Mouse (Mus musculus): ENCODE results near the gene Map6. TPM values are rescaled to one million over a fixed set of nuclear protein-coding genes. Genes with fewer than 3 reads are reported as not detected.

The Map6 gene
- polyA plus RNA-seq (2015; fragmentation: Nextera tagmentation; extraction: Ambion mirVana), result 6.1 and 6.8 TPM in 2 replicates

GRCm38 (mm10) chr7:99267251-99267896, at the start of gene Map6:
TSS of gene Map6 (plus strand) at chr7:99267447.
- Histone ChIP-seq H3K9me3 (no peaks in the 10 kb centered on the region), H3K27ac (no peak within 1 kb of the TSS), H3K4me2 (replicated peaks) (peak within 1 kb of the TSS; percentile 95), H3K27me3 (replicated peaks) (peaks cover 53% of the 10 kb centered on the region), H3K9ac (peak within 1 kb of the TSS; percentile 39), H3K4me3 (replicated peaks) (peak within 1 kb of the TSS; percentile 49), H3K4me1 (replicated peaks) (peaks cover 22% of the 10 kb centered on the region), H3K36me3 (no peaks in the 10 kb centered on the region)
- ATAC-seq, result peak; percentile 35
- 2% methylated on average over 34 of the region's 34 CpGs for WGBS

- Histone ChIP-seq H3K27me3 (replicated peaks) (no peaks in the 10 kb centered on the region), H3K9me3 (no peaks in the 10 kb centered on the region), H3K4me2 (replicated peaks) (no peak overlapping the region), H3K27ac (peak overlapping the region; percentile 65; the same call in 1 of the 2 replicates), H3K36me3 (no peaks in the 10 kb centered on the region), H3K4me1 (replicated peaks) (peaks cover 11% of the 10 kb centered on the region; the same call in 1 of the 2 replicates), H3K9ac (no peak overlapping the region), H3K4me3 (replicated peaks) (no peak overlapping the region)
- WGBS, result 63% methylated on average over 7 of the region's 7 CpGs
- peak; percentile 24 for ATAC-seq
These were observed 43.0 kb upstream of the Map6 start for GRCm38 (mm10) chr7:99224225-99224624.

- H3K4me1 ChIP-seq (replicated peaks), result peaks cover 13% of the 10 kb centered on the region; the same call in 1 of the 2 replicates
- H3K36me3 ChIP-seq, result no peaks in the 10 kb centered on the region
- H3K4me2 ChIP-seq (replicated peaks), result 0 out of 2 replicates have a peak overlapping the region, but pooled peaks have one; percentile 4
- WGBS, result 29% methylated on average over 1 of the region's 1 CpGs
- no peaks in the 10 kb centered on the region for H3K9me3 ChIP-seq
- H3K4me3 ChIP-seq (replicated peaks), result no peak overlapping the region
- no peak overlapping the region for H3K9ac ChIP-seq
- H3K27me3 ChIP-seq (replicated peaks), result no peaks in the 10 kb centered on the region
- H3K27ac ChIP-seq, result peak overlapping the region; percentile 65
- ATAC-seq, result peak; percentile 90
These were observed 42.5 kb upstream of the Map6 start for GRCm38 (mm10) chr7:99224648-99225190.

GRCm38 (mm10) chr7:99225421-99225820, 41.8 kb upstream of the Map6 start:
- Histone ChIP-seq H3K27me3 (replicated peaks) (no peaks in the 10 kb centered on the region), H3K9me3 (no peaks in the 10 kb centered on the region), H3K36me3 (no peaks in the 10 kb centered on the region), H3K27ac (0 out of 2 replicates have a peak overlapping the region, but pooled peaks have one; percentile 65), H3K9ac (no peak overlapping the region), H3K4me3 (replicated peaks) (no peak overlapping the region), H3K4me2 (replicated peaks) (no peak overlapping the region), H3K4me1 (replicated peaks) (peaks cover 16% of the 10 kb centered on the region; the same call in 1 of the 2 replicates)
- WGBS, result 63% methylated on average over 6 of the region's 6 CpGs
- ATAC-seq, result no peak

- H3K36me3 ChIP-seq, result no peaks in the 10 kb centered on the region
- H3K9ac ChIP-seq, result no peak overlapping the region
- H3K27ac ChIP-seq, result no peak overlapping the region
- peaks cover 16% of the 10 kb centered on the region; the same call in 1 of the 2 replicates for H3K4me1 ChIP-seq (replicated peaks)
- no peak overlapping the region for H3K4me2 ChIP-seq (replicated peaks)
- H3K4me3 ChIP-seq (replicated peaks), result no peak overlapping the region
- H3K9me3 ChIP-seq, result no peaks in the 10 kb centered on the region
- no peaks in the 10 kb centered on the region for H3K27me3 ChIP-seq (replicated peaks)
- ATAC-seq, result no peak
- 70% methylated on average over 10 of the region's 10 CpGs for WGBS
These were observed 40.6 kb upstream of the Map6 start for GRCm38 (mm10) chr7:99226662-99227061.

GRCm38 (mm10) chr7:99227267-99227666, 40.0 kb upstream of the Map6 start:
- no peak for ATAC-seq
- no peaks in the 10 kb centered on the region for H3K9me3 ChIP-seq
- H3K27ac ChIP-seq, result no peak overlapping the region
- H3K27me3 ChIP-seq (replicated peaks), result no peaks in the 10 kb centered on the region
- H3K4me2 ChIP-seq (replicated peaks), result no peak overlapping the region
- 95% methylated on average over 4 of the region's 4 CpGs for WGBS
- H3K4me1 ChIP-seq (replicated peaks), result peaks cover 16% of the 10 kb centered on the region; the same call in 1 of the 2 replicates
- H3K36me3 ChIP-seq, result no peaks in the 10 kb centered on the region
- H3K9ac ChIP-seq, result no peak overlapping the region
- H3K4me3 ChIP-seq (replicated peaks), result no peak overlapping the region

GRCm38 (mm10) chr7:99228825-99229224, 38.4 kb upstream of the Map6 start:
- no peaks in the 10 kb centered on the region for H3K9me3 ChIP-seq
- WGBS, result 76% methylated on average over 8 of the region's 8 CpGs
- ATAC-seq, result no peak

GRCm38 (mm10) chr7:99229411-99229810, 37.8 kb upstream of the Map6 start:
- H3K36me3 ChIP-seq, result no peaks in the 10 kb centered on the region
- H3K4me2 ChIP-seq (replicated peaks), result no peak overlapping the region
- H3K9ac ChIP-seq, result no peak overlapping the region
- WGBS, result 12% methylated on average over 2 of the region's 2 CpGs
- no peak for ATAC-seq
- peak overlapping the region; percentile 71; the same call in 1 of the 2 replicates for H3K27ac ChIP-seq
- H3K4me1 ChIP-seq (replicated peaks), result peaks cover 16% of the 10 kb centered on the region; the same call in 1 of the 2 replicates
- H3K27me3 ChIP-seq (replicated peaks), result no peaks in the 10 kb centered on the region
- no peaks in the 10 kb centered on the region for H3K9me3 ChIP-seq
- no peak overlapping the region for H3K4me3 ChIP-seq (replicated peaks)

More at GRCm38 (mm10) chr7:99228825-99229224, 38.4 kb upstream of the Map6 start:
- Histone ChIP-seq H3K36me3 (no peaks in the 10 kb centered on the region), H3K4me1 (replicated peaks) (peaks cover 16% of the 10 kb centered on the region; the same call in 1 of the 2 replicates), H3K27me3 (replicated peaks) (no peaks in the 10 kb centered on the region), H3K27ac (no peak overlapping the region), H3K4me2 (replicated peaks) (no peak overlapping the region), H3K4me3 (replicated peaks) (no peak overlapping the region), H3K9ac (no peak overlapping the region)

GRCm38 (mm10) chr7:99230061-99230747, 37.0 kb upstream of the Map6 start:
- peak; percentile 81 for ATAC-seq
- Histone ChIP-seq H3K9ac (no peak overlapping the region), H3K4me3 (replicated peaks) (no peak overlapping the region), H3K4me2 (replicated peaks) (no peak overlapping the region), H3K27me3 (replicated peaks) (no peaks in the 10 kb centered on the region), H3K36me3 (no peaks in the 10 kb centered on the region), H3K4me1 (replicated peaks) (peaks cover 12% of the 10 kb centered on the region; the same call in 1 of the 2 replicates), H3K9me3 (no peaks in the 10 kb centered on the region), H3K27ac (peak overlapping the region; percentile 71)
- 54% methylated on average over 7 of the region's 7 CpGs for WGBS

- ATAC-seq, result no peak
- Histone ChIP-seq H3K27ac (no peak overlapping the region), H3K36me3 (no peaks in the 10 kb centered on the region), H3K9ac (no peak overlapping the region), H3K9me3 (no peaks in the 10 kb centered on the region), H3K4me3 (replicated peaks) (no peak overlapping the region), H3K4me1 (replicated peaks) (0 out of 2 replicates have a peak, but pooled peaks cover 18% of the 10 kb centered on the region), H3K27me3 (replicated peaks) (no peaks in the 10 kb centered on the region), H3K4me2 (replicated peaks) (no peak overlapping the region)
- 70% methylated on average over 6 of the region's 6 CpGs for WGBS
These were observed 34.7 kb upstream of the Map6 start for GRCm38 (mm10) chr7:99232571-99232970.

GRCm38 (mm10) chr7:99234916-99235315, 32.3 kb upstream of the Map6 start:
- H3K36me3 ChIP-seq, result no peaks in the 10 kb centered on the region
- no peak for ATAC-seq
- no peak overlapping the region for H3K9ac ChIP-seq
- H3K9me3 ChIP-seq, result no peaks in the 10 kb centered on the region
- H3K27ac ChIP-seq, result no peak overlapping the region
- 0 out of 2 replicates have a peak, but pooled peaks cover 16% of the 10 kb centered on the region for H3K4me1 ChIP-seq (replicated peaks)
- no peaks in the 10 kb centered on the region for H3K27me3 ChIP-seq (replicated peaks)
- WGBS, result 43% methylated on average over 2 of the region's 2 CpGs
- H3K4me3 ChIP-seq (replicated peaks), result no peak overlapping the region
- H3K4me2 ChIP-seq (replicated peaks), result no peak overlapping the region

- Histone ChIP-seq H3K4me3 (replicated peaks) (no peak overlapping the region), H3K36me3 (no peaks in the 10 kb centered on the region), H3K27ac (no peak overlapping the region), H3K9me3 (no peaks in the 10 kb centered on the region), H3K27me3 (replicated peaks) (no peaks in the 10 kb centered on the region), H3K4me1 (replicated peaks) (0 out of 2 replicates have a peak, but pooled peaks cover 14% of the 10 kb centered on the region), H3K9ac (no peak overlapping the region), H3K4me2 (replicated peaks) (no peak overlapping the region)
- 72% methylated on average over 2 of the region's 2 CpGs for WGBS
- no peak for ATAC-seq
These were observed 31.6 kb upstream of the Map6 start for GRCm38 (mm10) chr7:99235657-99236056.
